Mouse (Mus musculus): ENCODE data around the gene Abhd17a.

The Abhd17a gene

DNA sequence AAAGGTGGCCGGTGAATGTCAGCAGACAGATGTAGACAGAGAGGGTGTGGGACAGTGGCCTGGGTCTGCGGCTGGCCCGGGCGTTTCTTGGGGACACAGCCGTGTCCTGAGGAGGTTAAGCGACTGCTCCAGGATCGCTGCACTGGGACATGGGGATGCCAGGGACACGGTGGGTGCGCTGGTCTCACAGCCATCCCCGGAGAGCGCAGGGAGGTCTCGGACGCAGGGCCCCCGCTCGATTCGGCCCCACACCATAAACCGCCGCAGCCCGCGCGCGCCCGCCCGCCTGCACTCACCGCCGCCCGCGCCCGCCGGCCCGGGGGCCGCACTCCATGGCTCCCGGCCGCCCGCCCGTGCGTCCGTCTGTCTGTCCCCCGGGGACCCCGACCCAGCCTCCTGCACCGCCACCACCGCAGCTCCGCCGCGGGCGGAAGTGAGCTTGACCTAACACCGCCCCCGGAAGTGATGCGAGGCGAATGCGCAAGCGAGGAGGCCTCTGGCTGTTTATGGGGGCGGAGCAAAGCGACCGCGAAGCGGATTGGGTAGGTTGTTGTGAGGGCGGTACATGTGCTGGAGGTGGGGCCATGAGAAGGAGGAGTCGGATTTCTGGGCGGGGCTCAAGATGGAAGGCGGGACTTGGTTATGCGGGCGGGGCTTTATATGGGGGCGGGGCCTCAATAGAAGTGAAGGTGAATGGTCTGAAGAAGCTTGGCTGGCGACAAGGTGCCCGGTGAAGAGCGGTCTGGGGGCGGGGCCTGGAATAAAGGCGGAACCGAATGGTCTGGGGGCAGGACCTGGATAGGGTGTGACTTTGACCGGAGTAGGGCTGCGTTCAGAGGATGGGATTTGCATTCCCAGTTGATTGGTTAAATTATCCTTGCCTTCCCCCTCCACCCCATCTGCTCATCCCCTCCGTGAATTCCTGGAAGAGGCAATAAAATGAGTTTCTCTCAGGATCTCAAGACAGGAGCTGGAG, at the start of gene Abhd17a:
Gene Abhd17a (minus strand): TSS at position 463 of the 976 bp plus-strand sequence.
- DNase-seq (ENCODE audit: low spot score): peak; percentile 97

DNA sequence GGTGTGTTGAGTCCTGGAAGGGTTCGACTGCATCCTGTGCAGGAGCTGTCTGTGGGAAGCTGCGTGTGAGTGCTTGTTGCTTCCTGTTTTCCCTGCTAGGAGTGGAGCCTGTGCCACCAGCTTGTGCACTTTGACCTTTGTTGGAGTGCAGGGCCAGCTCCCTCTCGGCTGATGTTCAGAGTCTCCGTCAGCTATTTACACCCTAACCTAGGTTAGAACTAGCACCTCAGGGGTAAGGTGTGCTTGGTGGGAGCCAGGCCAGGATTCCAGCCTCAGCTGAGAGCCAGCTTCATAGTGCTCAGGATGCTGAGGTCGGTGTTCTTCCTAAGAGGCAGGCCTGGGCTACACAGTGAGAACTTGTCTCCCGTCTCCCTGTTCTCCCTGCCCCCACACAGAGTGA, 45.2 kb upstream of the Abhd17a start:
- no peak for DNase-seq (ENCODE audit: low spot score)

DNA sequence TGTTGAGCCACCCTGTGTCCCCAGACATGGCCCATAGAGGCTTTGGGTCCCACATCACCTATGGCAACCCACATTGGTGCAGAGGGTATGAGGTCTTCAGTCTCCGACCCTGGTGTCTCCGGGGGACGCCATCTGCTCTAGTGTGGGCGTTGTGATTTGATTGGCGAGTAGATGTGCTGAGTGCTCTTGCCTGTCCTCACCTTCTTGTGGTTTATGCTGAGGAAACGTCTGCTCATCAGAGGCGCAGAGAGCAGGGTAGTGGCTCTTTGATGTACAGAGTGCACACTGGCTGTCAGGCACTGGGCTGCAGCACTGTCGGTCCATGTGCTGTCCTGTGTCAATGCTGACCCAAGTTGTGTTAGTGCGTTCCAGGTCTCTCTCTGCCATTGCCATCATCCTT, 38.8 kb upstream of the Abhd17a start:
- DNase-seq (ENCODE audit: low spot score): no peak

DNA sequence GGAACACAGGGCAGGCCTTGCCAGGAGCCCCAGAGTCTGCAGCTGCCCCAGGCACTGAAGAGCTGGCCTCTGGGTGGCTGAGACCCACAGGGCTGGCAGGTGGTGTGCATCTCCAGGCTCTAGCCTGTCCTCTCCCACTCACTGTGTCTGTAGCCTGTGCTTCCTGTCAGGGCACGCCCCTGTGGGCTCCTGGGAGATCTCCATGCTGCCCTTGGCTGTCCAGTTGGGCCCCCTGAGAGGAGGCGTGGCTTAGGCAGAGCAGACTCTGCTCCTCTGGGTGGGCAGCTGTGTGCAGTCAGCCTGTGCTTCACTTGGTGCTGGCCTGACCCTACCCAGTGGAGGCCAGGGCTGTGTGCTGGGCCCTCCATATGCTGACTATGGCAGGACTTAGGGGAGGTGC, 37.5 kb upstream of the Abhd17a start:
- peak; percentile 30 for DNase-seq (ENCODE audit: low spot score)

DNA sequence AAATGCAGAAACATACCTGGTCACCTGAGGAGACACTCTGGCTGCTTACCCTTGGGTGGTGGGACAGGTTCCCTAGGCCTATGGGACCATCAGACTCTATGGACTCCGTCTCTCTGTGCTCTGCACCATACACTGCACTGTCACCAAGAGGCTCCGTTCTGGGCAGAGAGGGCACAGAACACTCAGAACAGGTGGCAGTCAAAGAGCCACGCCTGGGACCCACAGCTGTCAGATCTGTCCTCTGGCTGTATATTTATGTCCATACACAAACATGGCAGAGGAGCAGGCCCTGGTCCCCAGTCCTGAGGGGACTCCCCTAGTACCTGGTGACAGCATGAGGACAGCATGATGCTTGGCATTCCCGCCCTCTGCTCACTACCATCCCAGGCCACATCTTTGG, 35.6 kb upstream of the Abhd17a start:
- no peak for DNase-seq (ENCODE audit: low spot score)

DNA sequence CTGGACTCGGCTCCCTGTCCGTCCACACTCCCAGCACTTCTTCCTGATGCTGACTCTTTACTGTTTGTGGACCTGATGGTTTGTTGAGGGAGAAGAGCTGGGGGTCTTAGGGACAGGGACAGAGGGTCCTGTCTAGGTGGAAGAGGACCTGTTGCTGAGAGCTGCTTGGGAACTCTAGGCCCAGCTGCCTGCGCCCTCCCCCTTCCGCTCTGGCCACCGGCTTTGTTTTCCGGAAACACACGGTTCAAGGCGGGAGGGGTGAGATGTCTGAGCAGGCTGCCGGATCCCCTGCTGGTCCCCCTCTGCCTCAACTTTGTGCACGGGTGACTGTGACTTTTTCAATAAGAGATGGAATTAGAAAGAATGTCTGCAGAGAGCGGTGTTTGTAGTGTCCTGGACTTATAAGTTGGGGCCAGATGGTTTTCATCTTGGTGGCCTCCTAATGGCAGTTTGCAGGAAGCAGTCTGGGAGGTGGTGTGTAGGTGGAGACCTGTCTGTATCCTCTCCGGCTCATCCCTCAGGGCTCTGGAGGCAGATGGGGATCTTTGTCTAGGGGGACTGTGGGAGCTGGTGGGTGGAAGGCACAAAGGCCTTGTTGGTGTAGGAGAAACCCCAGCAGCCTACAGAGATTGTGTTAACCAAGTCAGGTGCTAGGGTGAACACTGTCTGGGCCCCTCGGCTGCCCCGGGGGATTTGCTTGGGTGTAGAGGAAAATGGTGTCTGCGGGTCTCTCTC, 33.5 kb upstream of the Abhd17a start:
- peak; percentile 77 for DNase-seq (ENCODE audit: low spot score)

DNA sequence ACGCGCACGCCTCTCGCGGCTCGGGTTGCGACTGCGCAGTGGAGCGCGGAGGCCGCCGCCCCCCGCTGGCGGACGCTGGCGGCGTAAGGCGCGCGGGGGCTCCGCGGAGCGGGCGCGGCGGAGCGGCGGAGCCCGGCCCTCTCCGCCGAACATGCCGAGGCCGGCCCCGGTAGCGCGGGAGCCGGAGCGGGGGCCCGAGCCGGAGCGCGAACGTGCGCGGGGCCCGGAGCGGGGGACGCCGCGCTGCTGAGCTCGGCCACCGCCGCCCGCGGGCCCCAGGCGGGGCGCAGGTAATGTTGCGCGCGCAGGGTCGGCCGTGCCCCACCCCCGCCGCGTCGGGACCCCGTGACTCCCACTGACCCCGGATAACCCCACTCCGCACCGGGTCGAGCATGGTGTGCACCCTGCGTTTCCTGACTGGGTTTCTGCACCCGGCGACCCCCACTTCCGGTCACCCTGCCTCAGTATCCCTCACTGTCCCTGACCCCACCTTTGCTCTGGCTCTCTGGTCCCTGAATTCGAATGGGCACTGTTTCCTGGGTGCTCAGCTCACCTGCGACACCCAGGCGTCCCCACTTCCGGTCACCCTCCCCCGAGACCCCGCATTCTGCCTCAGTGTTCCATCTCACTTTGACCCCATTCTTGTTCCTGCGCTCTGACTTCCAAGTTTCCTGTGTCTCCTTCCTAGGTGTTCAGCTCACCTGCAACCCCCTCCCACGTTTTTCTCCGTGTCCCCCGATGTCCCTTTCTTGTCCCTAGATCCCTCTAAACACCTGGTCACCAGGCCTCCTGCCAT, 32.7 kb upstream of the Abhd17a start, which contains the start of gene Csnk1g2:
Gene Csnk1g2 (plus strand): TSS at position 178 of the 796 bp plus-strand sequence.
- peak; percentile 43 for DNase-seq (ENCODE audit: low spot score)

DNA sequence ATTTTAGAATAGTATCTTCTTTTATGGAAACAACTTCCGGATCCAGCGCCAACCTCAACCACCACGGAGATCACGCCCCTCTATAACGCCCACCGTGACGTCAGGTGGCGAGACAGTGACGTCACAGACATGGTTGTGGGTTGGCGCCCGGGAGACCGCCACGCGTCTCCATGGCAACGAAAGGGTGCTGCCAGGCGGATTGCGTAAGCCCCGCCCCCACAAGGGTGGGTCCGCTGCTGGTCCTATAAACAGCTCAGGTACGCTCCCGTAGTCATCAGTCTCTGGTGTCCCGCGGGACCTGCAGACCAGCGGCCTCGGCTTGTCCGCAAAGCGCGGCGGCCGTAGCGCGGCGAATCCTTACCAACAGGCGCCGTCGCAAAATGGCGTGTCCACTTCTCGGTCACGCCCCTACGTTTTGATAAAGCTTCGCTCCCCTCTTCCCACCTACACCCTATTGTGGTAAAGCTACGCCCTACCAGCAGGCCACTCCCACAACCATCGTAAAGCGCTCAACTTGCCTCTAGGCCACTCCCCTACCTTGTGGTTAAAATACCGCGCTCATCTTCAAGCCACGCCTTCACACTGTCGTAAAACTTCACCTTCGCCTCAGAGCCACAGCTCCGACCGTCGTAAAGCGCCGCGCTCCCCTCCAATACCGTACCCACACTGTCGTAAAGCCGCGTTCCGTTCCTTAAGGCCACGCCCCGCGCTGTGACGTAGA, 32.0 kb upstream of the Abhd17a start:
- peak; percentile 100 for DNase-seq (ENCODE audit: low spot score)

DNA sequence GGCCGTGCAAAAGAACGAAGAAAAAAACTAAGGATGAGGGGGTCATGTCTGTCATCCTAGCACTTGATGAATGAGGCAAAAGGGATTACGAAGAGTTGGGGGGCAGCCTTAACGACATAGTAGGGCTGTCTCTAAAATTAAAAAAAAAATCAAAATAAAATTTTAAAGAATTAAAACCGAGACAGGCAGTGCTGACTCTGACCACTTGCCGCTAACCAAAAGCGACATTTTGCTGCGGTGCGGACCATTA, 31.5 kb upstream of the Abhd17a start:
- DNase-seq (ENCODE audit: low spot score): no peak

DNA sequence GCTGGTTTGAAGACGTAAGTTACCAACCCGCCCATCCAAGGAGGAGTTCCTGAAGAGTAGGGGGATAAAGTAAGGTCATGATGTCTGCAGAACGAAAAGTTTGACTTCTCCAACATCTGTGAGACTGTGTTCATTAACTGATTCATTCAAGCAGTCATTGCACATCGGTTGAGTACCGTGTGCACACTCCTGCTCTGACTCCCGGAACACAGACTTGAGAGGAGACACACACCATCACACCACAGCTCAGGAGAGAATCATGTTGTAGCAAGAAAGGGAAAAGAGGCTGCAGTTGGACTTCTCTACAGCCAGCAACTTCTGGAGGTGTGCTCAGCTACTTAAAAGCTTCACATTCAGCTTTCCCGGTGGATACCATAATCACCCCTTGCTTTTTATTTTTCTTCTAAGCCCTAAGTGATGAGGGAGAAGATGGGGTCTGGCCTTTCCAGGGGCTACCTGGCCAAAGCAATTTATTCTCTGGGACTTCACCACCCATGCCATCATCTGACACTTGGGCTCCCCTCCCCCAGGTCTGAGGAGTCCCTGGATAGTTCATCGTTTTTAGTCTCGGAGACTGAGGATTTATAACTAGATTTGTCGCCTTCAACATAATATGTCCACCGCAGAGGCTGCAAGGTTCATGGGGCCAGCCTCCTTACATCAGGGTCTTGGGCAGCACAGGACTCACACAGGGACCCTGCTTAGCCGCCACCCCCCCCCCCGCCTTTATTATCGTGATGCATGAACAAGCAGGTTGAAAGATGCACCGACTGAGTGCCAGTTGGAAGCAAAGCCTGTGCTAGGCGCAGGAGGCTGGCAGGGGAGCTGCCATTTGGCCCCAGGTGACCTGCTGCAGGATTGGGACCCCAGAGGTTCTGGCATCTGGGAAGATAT, 30.9 kb upstream of the Abhd17a start:
- DNase-seq (ENCODE audit: low spot score): no peak

DNA sequence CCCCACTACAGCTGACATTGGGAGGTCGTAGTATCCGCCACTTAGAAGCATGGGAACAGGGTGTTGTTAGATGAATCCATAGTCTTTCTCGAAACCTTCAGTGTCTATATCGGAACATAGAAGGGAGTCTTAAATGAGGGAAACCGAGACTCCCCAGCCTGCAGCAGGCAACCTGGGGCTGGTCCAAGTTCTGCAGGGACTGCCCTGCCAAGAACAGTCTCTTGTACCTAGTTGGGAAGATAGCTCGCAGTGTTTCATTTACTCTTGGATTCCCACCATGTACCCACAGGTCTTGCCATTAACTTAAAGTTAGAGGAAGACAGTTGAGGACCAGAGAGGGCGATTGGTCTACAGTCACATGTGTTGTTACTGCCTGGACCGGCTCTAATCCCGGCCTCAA, 30.2 kb upstream of the Abhd17a start:
- no peak for DNase-seq (ENCODE audit: low spot score)

DNA sequence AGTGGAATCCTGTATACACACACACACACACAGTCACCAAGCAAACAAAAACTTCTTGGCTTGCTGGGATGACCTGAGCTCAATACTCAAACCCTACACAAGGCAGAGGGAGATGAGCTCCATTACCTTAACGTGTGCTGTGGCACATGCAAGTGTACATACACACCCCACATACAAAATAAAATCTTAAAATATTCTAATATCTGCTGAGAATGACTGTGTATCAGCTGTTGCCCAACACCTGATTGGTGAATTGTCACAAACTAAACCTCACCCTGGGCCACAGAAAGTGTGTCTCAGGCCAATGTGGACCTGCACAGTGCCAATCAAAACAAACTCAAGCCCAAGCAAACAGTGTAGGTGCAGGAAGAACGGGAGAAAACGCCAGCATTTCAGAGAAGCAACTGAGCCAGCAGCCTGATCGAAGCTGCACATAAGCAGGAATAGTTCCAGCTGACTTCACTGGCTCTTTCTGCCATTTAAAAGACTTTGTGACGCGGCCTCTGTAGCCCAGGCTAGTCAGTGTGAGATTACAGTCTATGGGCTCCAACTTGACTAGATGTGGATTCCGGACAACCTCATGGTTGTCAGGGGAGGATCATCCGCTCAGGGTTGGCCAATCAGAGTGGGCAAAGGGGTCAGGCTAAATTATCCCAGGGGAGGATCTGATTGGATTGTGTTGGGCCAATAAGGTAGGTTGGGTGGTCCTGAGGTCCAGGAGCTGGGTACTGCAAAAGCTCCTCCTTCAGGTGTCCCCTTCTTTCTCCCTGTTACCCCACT, 29.5 kb upstream of the Abhd17a start:
- DNase-seq (ENCODE audit: low spot score): peak; percentile 49

DNA sequence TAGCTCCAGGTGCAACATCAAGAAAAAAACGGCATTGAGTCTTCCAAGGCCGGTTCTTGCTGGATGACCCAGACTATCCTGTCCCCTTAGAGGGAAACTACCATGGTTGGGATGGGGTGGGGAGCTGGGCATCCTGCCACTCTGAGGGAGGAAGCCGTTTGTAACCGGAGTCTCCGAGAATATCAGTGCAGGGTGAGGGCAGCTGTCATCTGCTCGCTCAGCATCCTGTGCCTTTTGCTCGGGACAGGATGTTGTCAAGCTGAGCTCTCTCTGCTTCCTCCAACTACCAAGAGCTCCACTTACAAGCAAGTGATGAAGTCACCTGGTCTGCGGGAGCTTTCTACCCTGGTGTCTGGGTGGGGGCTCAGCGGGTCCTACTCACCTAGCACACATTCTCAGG, 28.0 kb upstream of the Abhd17a start:
- peak; percentile 23 for DNase-seq (ENCODE audit: low spot score)

DNA sequence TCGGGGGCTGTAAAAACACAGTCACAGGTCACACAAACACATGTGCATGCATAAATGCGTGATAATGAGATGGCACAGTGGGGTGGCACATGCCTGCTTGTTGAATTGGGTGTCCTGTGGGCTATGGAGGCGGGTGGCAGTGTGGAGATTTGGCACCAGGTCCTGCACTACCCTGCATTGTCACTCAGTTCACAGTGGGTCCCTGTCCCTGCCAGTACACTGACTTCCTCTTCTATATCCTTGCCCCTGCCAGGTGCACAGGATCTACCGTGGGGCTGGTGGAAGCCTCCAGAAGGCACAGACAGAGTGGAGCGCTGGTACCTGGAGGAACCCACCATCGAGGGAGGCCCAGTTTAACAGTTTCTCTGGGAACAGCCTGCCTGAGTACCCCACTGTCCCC, 24.2 kb upstream of the Abhd17a start:
- DNase-seq (ENCODE audit: low spot score): no peak

DNA sequence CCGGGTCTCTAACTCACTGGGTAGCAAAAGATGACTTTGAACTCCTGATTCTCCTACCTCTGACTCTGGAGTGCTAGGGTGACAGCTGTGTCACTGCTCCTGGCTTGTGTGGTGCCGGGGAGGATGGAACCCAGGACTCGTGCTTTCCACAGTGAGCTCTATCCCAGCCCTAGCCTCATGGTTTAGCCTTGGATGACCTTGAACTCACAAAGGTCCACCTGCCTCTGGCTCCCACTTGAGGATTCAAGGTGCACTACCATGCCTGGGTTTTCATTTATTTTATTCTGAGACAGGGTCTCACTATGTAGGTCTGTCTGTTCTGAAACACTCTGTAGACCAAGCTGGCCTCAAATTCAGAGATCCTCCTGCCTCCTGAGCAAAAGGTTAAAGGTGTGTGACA, 23.7 kb upstream of the Abhd17a start:
- no peak for DNase-seq (ENCODE audit: low spot score)

DNA sequence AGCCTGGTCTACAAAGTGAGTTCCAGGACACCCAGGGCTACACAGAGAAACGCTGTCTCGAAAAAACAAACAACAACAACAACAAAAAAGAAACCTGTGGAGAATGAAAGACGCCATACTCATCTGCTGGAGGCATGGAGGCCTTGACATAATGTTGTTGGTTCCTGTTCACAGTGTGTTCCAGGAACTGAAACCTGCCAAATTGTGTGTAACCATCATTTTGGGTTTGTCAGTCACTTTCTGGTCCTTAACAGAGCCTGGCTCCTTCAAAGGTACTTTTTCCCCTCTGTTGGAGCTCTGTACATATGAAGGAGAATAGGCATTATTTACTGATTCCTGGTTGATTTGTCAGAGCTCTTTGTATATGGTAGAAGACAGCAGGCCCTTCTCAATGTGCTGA, 21.8 kb upstream of the Abhd17a start:
- DNase-seq (ENCODE audit: low spot score): no peak

DNA sequence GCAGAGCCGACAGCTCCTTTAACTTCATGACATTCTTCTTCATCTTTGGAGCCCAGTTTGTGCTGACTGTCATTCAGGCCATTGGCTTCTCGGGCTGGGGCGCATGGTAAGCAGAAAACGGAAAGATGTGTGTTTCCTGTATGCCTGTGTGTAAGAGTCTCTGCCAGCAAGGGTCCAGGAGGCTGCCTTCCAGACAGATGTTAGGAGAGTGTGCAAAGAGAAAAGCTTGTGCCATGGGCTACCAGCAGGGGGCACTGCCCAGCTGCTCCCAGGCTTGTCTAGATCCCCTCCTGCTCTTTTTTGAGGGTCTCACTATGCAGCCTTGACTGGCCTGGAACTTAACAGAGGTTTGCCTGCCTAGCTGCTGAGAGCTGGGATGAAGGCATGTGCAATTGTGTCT, 20.9 kb upstream of the Abhd17a start:
- peak; percentile 57 for DNase-seq (ENCODE audit: low spot score)

DNA sequence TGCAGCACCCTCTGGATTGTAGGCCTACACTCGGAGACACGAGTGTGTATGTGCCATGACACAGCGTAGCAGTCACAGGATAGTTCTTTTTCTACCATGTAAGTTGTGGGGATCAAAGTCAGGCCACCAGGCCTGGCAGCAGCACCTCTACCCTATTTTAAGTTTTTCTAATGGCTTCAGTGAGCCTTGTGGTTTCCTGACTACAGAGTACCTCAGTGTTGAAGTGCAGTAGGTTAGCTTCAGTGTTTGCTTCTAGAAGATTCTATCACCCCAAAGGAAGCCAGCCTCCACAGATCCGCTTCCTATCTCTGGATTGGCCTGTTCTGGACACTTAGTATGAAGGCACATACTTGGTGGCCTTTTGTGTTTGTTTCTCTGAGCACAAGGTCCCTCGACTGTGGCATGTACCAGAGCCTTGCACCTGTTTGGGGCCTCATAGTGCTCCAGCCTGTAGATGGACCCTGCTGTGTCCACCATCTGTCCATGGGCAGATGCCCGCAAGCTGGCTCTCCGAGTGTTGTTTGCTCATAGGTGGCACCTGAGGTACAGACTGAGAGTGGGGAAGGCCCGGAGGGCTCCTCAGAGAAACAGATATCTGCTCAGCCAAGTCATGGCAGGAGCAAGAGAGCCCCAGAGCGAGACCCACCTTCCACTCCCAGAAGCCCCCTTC, 20.1 kb upstream of the Abhd17a start:
- no peak for DNase-seq (ENCODE audit: low spot score)

DNA sequence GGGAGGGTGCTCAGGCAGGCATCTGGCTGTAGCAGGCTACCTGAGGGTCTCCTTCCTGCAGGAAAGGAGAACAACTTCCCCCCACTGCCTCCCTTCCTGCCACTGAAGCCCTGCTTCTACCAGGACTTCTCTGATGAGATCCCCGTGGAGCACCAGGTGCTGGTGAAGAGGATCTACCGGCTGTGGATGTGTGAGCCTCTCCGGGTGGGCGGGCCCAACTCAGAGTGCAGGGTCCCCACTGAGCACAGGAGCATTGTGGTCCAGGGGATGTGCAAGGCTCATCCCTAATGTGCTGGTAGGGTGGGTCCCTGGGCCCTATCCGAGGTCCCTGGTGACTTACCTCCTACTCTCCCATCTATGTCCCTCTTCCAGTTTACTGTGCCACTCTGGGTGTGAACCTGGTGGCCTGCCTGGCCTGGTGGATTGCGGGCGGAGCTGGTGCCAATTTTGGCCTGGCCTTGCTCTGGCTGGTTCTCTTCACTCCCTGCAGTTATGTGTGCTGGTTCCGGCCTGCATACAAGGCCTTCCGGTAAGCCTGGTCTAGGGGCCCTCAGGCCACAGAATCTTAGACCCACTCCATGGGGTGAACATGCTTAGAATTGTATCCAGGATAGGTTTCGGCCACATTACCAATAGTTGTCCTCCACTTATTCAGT, 19.3 kb upstream of the Abhd17a start:
- no peak for DNase-seq (ENCODE audit: low spot score)

All from embryo, embryonic 10 days (tissue).